Mouse (Mus musculus): ENCODE measurements at regions not wholly inside any gene's neighbourhood (a gene's known extent, or its start where the extent isn't known, plus 50 kb on each side); places are given as distances from the start of the nearest gene placed in this dataset.

DNA sequence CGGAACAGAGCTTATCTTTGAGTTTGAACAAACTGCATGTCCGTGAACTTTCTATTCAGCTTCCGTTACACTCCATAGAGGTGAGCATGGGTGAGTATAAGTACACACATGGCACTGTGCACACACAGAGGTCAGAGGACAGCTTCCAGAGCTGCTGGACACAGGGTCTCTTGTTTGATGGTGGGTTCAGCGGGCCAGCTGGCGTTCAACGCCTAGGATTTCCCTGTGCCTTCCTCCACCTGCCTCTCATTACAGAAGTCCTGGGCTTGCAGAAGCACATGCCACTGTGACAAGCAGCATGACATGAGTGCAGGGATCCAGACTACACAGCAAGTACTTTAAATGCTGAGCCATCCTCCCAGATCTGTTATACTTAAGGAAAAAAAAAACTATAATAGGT, 101.4 kb upstream of the Esrrg start:
- no peak for TF ChIP-seq POLR2AphosphoS2 (IDR thresholded peaks at IDR 0.05; ENCODE audit: insufficient read length, low read depth)
- TF ChIP-seq POLR2A (IDR thresholded peaks at IDR 0.05; ENCODE audit: insufficient read length, low read depth) = no peak
- TF ChIP-seq MYOD1 (IDR thresholded peaks at IDR 0.05; ENCODE audit: control insufficient read depth in 1 of 3, insufficient read length in 2 of 3, low read depth in 2 of 3) = no peak
- TF ChIP-seq TCF12 (IDR thresholded peaks at IDR 0.05; ENCODE audit: insufficient read depth, poor library complexity, severe bottlenecking) = no peak
- TF ChIP-seq CEBPB (IDR thresholded peaks at IDR 0.05; ENCODE audit: insufficient read depth, poor library complexity, severe bottlenecking) = no peak
- TF ChIP-seq TCF3 (IDR thresholded peaks at IDR 0.05; ENCODE audit: insufficient read length, low read depth) = no peak
- no peak for TF ChIP-seq E2F4 (IDR thresholded peaks at IDR 0.05; ENCODE audit: insufficient read depth)
- no peak for TF ChIP-seq MAX (IDR thresholded peaks at IDR 0.05; ENCODE audit: low read depth)
- no peak for TF ChIP-seq USF1 (IDR thresholded peaks at IDR 0.05; ENCODE audit: low read depth)
- TF ChIP-seq MYOG (IDR thresholded peaks at IDR 0.05; ENCODE audit: control insufficient read depth in 1 of 3, insufficient read depth in 1 of 3, insufficient read length in 2 of 3, low read depth in 2 of 3) = no peak

Measured in myocyte (in vitro differentiated cells).